Mouse (Mus musculus): Measurements from ENCODE around the gene Gm572.

GRCm38 (mm10) chr4:148626623-148627185, 16.4 kb upstream of the Gm572 start, which contains the start of gene Tardbp:
- TF ChIP-seq CTCF (IDR thresholded peaks at IDR 0.05; ENCODE audit: insufficient read depth, low read depth, low read length) (no peak), POLR2A (IDR thresholded peaks at IDR 0.05; ENCODE audit: insufficient read depth, low read depth, low read length) (peak; percentile 73)

Measured in olfactory bulb, adult 2 months (tissue).